ENCODE assay signal across 8 mouse cellular contexts in genomic region chr7:34806307-34806706, GRCm38 (mm10). TPM values are rescaled to one million over a fixed set of nuclear protein-coding genes. Genes with fewer than 3 reads are reported as not detected.
DNase-seq lines count a peak whose midpoint lies in the region; ATAC-seq lines count a peak whose summit lies in the region.

No protein-coding gene starts in this region.

- no peak for ATAC-seq in cerebellum, adult (ENCODE audit: insufficient number of reproducible peaks, low FRiP score, low TSS enrichment)
- ATAC-seq in erythroid progenitor cell, adult 5-6 weeks (replicated peaks; ENCODE audit: low FRiP score, poor library complexity, severe bottlenecking): no peak

- intact Hi-C loops in heart, postnatal 36 days (cut with DNase I): no loop called here

- DNase-seq in cerebellum, adult 11 months: peak; percentile 14
- DNase-seq in 3134 (ENCODE audit: extremely low read depth, insufficient read length, low spot score): peak; percentile 64
- peak; percentile 81 to 87 for DNase-seq in cerebellum, postnatal 14 days
- peak; percentile 55 to 62 for DNase-seq in heart, postnatal 36 days
- DNase-seq in ovary, postnatal 14 days (ENCODE audit: low spot score): peak; percentile 25
- no peak for DNase-seq in yolk sac, embryonic 10.5 days (ENCODE audit: low spot score)

RNA-seq across cellular contexts. Expression of gene Chst8, which starts 6.2 kb away (rescaled TPM):
- under 1 TPM in 1 of 2 experiments, not detected in 1; 0.24 TPM for total RNA-seq in heart, postnatal 36 days (2021)
- total RNA-seq in erythroid progenitor cell, adult 5-6 weeks (2015; ENCODE audit: low replicate concordance): not detected in 2 replicates
- not detected in 2 replicates for total RNA-seq in erythroid progenitor cell, adult 5-6 weeks (2017; ENCODE audit: low replicate concordance)
